Mouse (Mus musculus) heart, adult 11 months (tissue): ENCODE results near the gene Rdh8.
A peak's percentile ranks its signal among the peaks of the same experiment; 100 is the strongest.

ENCODE experiments used
- DNase-seq: peaks from one replicate; pipeline ENCODE4 v3.0.0; 2022

Rdh8 gene

GRCm38 (mm10) chr9:20837184-20837947 is 19.1 kb downstream of the Rdh8 start:
- no peak for DNase-seq

- no peak for DNase-seq
These were observed 20.6 kb downstream of the Rdh8 start for GRCm38 (mm10) chr9:20838931-20839330.

GRCm38 (mm10) chr9:20842211-20842610 is 23.9 kb downstream of the Rdh8 start:
- DNase-seq: no peak

GRCm38 (mm10) chr9:20842670-20843069 is 24.4 kb downstream of the Rdh8 start:
- no peak for DNase-seq

- no peak for DNase-seq
These were observed 31.9 kb downstream of the Rdh8 start for GRCm38 (mm10) chr9:20850179-20850578.

GRCm38 (mm10) chr9:20857131-20857530 is 38.8 kb downstream of the Rdh8 start:
- DNase-seq: no peak

GRCm38 (mm10) chr9:20859926-20860325 is 41.6 kb downstream of the Rdh8 start:
- no peak for DNase-seq

GRCm38 (mm10) chr9:20861821-20862220 is 43.5 kb downstream of the Rdh8 start:
- no peak for DNase-seq

- DNase-seq: no peak
These were observed 43.9 kb downstream of the Rdh8 start for GRCm38 (mm10) chr9:20862225-20862624.

- DNase-seq: no peak
These were observed 48.6 kb downstream of the Rdh8 start for GRCm38 (mm10) chr9:20866879-20867278.

- peak; percentile 97 for DNase-seq
These were observed 50.2 kb downstream of the Rdh8 start, which contains the start of gene A230050P20Rik for GRCm38 (mm10) chr9:20868448-20869001. TSS of gene A230050P20Rik (plus strand) at chr9:20868642.

GRCm38 (mm10) chr9:20869246-20869645 is 50.9 kb downstream of the Rdh8 start:
- peak; percentile 94 for DNase-seq

- peak; percentile 92 for DNase-seq
These were observed 52.2 kb downstream of the Rdh8 start for GRCm38 (mm10) chr9:20870211-20871173.

GRCm38 (mm10) chr9:20872991-20873390 is 54.7 kb downstream of the Rdh8 start:
- peak; percentile 92 for DNase-seq

GRCm38 (mm10) chr9:20873521-20873920 is 55.2 kb downstream of the Rdh8 start:
- peak; percentile 92 for DNase-seq

- DNase-seq: peak; percentile 93
These were observed 56.9 kb downstream of the Rdh8 start for GRCm38 (mm10) chr9:20875021-20875790.
